Mouse (Mus musculus) liver, embryonic 15.5 days (tissue): ENCODE results near the gene Kcna10. TPM values are rescaled to one million over a fixed set of nuclear protein-coding genes. Genes with fewer than 3 reads are reported as not detected.

Experiments
- ATAC-seq: fragments of 200-750 bp; cut with Nextera tagmentation; 2 replicates; pipeline ENCODE4 v1.8.0; 2017; ENCODE audit warnings: moderate number of reproducible peaks, mild to moderate bottlenecking, moderate library complexity; ENCODE audit not compliant: insufficient read depth
- H3K27ac ChIP-seq: fragments of 300-500 bp; sonication (generic); replicated peaks from 2 replicates; pipeline ENCODE4 v1.5.1; 2015; ENCODE audit warnings: mild to moderate bottlenecking, inconsistent platforms
- H3K27me3 ChIP-seq: fragments of 300-500 bp; sonication (generic); 2 replicates; pipeline ENCODE4 v1.6.1; 2015; ENCODE audit warnings: mild to moderate bottlenecking, inconsistent platforms
- H3K36me3 ChIP-seq: fragments of 300-500 bp; sonication (generic); replicated peaks from 2 replicates; pipeline ENCODE4 v1.6.1; 2015; ENCODE audit warnings: moderate library complexity, mild to moderate bottlenecking, inconsistent platforms
- H3K4me1 ChIP-seq: fragments of 300-500 bp; sonication (generic); replicated peaks from 2 replicates; pipeline ENCODE4 v1.6.1; 2015; ENCODE audit warnings: inconsistent platforms
- H3K4me2 ChIP-seq: fragments of 300-500 bp; sonication (generic); 2 replicates; pipeline ENCODE4 v1.6.1; 2015; ENCODE audit warnings: moderate library complexity, mild to moderate bottlenecking, inconsistent platforms
- H3K4me3 ChIP-seq: fragments of 300-500 bp; sonication (generic); replicated peaks from 2 replicates; pipeline ENCODE4 v1.5.1; 2015; ENCODE audit warnings: mild to moderate bottlenecking, inconsistent platforms
- H3K9ac ChIP-seq: fragments of 300-500 bp; sonication (generic); 2 replicates; pipeline ENCODE4 v1.6.1; 2015; ENCODE audit warnings: moderate library complexity, mild to moderate bottlenecking, inconsistent platforms
- H3K9me3 ChIP-seq: fragments of 300-500 bp; sonication (generic); replicated peaks from 2 replicates; pipeline ENCODE4 v1.6.1; 2016; ENCODE audit warnings: inconsistent platforms
- whole genome bisulfite sequencing: fragments of 180-500 bp; shearing (Covaris S2); methylation state at CpG from one replicate; pipeline ENCODE4 v1.1.7; 2015; ENCODE audit warnings: mixed read lengths; ENCODE audit not compliant: insufficient replicate concordance; 5-methylcytosine and 5-hydroxymethylcytosine counted together
- polyA plus RNA-seq: library from polyadenylated mRNA; unstranded; fragments of >200 nt; fragmentation: Nextera tagmentation; extraction: Ambion mirVana; gene quantifications from 2 replicates; pipeline ENCODE4 v1.2.1, GENCODE M21; 2015

The Kcna10 gene
- not detected in 2 replicates for polyA plus RNA-seq

- H3K27ac ChIP-seq = no peak within 1 kb of the TSS
- H3K4me1 ChIP-seq = no peaks in the 10 kb centered on the region
- no peaks in the 10 kb centered on the region for H3K27me3 ChIP-seq
- H3K9me3 ChIP-seq = no peaks in the 10 kb centered on the region
- no peak for ATAC-seq
- H3K36me3 ChIP-seq = no peaks in the 10 kb centered on the region
- H3K4me3 ChIP-seq = no peak within 1 kb of the TSS
- WGBS = 58% methylated on average over 1 of the region's 1 CpGs
- no peak within 1 kb of the TSS for H3K4me2 ChIP-seq
- no peak within 1 kb of the TSS for H3K9ac ChIP-seq
Observed at GRCm38 (mm10) chr3:107182756-107183155, at the start of gene Kcna10. Kcna10 (plus strand) TSS chr3:107183056.

DNA sequence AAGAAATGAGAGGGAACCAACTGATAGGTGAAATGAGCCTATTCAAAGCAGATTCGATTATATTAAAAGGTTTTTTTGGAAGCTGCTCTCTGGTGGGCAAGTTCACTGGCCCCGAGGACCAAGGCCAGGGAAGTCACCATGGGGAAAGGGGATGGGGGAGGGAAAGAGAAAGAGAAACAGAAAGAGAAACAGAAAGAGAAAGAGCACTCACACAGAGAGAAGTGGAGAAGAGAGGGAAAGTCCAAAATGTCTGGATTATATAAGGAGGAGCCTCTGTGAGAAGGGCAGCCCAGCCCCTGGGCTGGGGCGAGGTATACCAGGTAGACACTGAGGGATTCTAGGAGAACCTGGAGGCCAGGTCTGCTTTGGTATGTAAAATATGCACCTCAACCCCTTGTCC is 48.4 kb upstream of the Kcna10 start:
- Histone ChIP-seq H3K9ac (no peak overlapping the region), H3K4me1 (no peaks in the 10 kb centered on the region), H3K27me3 (no peaks in the 10 kb centered on the region), H3K4me2 (no peak overlapping the region), H3K36me3 (no peaks in the 10 kb centered on the region), H3K9me3 (no peaks in the 10 kb centered on the region), H3K27ac (no peak overlapping the region), H3K4me3 (no peak overlapping the region)
- WGBS = 52% methylated on average over 3 of the region's 3 CpGs
- no peak for ATAC-seq

- no peak overlapping the region for H3K4me3 ChIP-seq
- H3K9ac ChIP-seq = no peak overlapping the region
- no peak for ATAC-seq
- no peak overlapping the region for H3K27ac ChIP-seq
- H3K27me3 ChIP-seq = no peaks in the 10 kb centered on the region
- H3K36me3 ChIP-seq = no peaks in the 10 kb centered on the region
- H3K4me2 ChIP-seq = no peak overlapping the region
- 66% methylated on average over 7 of the region's 7 CpGs for WGBS
- no peaks in the 10 kb centered on the region for H3K9me3 ChIP-seq
- H3K4me1 ChIP-seq = no peaks in the 10 kb centered on the region
Observed at GRCm38 (mm10) chr3:107147126-107147525, 35.7 kb upstream of the Kcna10 start.

GRCm38 (mm10) chr3:107149006-107149405 is 33.9 kb upstream of the Kcna10 start:
- Histone ChIP-seq H3K9ac (no peak overlapping the region), H3K4me1 (no peaks in the 10 kb centered on the region), H3K4me3 (no peak overlapping the region), H3K27me3 (no peaks in the 10 kb centered on the region), H3K9me3 (no peaks in the 10 kb centered on the region), H3K36me3 (no peaks in the 10 kb centered on the region), H3K4me2 (no peak overlapping the region), H3K27ac (no peak overlapping the region)
- WGBS = 55% methylated on average over 3 of the region's 3 CpGs
- no peak for ATAC-seq

DNA sequence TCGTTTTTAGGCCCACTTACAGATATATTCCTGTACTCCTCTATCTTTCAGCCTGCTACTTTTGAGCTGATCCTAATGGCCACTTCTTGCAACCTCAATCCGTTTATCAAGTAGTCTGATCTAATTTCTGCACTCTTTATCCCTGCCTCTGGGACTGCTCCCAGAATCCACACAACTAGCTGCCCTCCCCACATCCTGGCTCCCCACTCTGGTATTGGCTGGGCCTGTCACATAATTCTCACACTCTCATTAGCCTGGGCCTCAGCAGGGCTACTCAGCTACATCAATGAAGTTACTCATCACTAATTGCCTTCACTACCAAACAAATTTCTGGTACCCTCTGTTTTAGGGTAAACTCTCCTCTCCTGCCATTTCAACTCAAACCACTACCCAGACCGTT is 32.4 kb upstream of the Kcna10 start:
- H3K4me1 ChIP-seq = no peaks in the 10 kb centered on the region
- H3K4me2 ChIP-seq = no peak overlapping the region
- H3K27ac ChIP-seq = no peak overlapping the region
- H3K4me3 ChIP-seq = no peak overlapping the region
- no peak overlapping the region for H3K9ac ChIP-seq
- no peaks in the 10 kb centered on the region for H3K27me3 ChIP-seq
- no peaks in the 10 kb centered on the region for H3K36me3 ChIP-seq
- no peak for ATAC-seq
- no peaks in the 10 kb centered on the region for H3K9me3 ChIP-seq
- 28% methylated on average over 3 of the region's 3 CpGs for WGBS

DNA sequence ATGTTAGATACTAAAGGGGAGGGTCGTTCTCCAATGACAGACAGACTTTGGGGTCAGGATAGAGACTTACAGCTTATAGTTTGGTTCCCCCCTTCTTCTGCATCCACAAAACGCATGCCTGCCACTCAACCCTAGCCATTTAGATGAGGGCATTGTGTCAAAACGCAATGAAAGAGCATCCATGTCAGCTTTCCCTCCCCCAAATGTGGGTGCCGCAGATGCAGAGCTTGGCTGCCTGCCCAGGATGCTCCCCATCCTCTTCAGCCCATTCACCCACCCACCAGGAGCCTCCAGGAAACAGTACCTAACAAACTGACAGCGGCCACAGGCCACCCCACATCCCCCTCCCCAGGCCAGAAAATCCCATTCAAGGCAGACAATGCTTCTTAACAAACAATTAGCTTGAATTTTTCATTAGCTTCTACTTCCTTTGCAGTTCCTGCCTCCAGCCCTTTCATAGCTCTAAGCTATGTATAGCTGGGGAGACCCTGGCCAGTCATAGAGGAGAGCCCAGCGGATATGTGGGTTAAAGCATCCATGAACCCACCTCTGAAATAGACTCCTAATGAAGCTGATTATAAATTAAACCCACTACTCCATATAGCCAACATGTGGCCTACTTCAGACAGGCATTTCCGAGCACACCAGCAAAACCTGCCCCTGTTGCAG is 31.9 kb upstream of the Kcna10 start:
- ATAC-seq = no peak
- H3K27ac ChIP-seq = no peak overlapping the region
- H3K36me3 ChIP-seq = no peaks in the 10 kb centered on the region
- WGBS = 38% methylated on average over 7 of the region's 7 CpGs
- H3K27me3 ChIP-seq = no peaks in the 10 kb centered on the region
- H3K4me3 ChIP-seq = no peak overlapping the region
- H3K9me3 ChIP-seq = no peaks in the 10 kb centered on the region
- no peaks in the 10 kb centered on the region for H3K4me1 ChIP-seq
- no peak overlapping the region for H3K9ac ChIP-seq
- H3K4me2 ChIP-seq = no peak overlapping the region

DNA sequence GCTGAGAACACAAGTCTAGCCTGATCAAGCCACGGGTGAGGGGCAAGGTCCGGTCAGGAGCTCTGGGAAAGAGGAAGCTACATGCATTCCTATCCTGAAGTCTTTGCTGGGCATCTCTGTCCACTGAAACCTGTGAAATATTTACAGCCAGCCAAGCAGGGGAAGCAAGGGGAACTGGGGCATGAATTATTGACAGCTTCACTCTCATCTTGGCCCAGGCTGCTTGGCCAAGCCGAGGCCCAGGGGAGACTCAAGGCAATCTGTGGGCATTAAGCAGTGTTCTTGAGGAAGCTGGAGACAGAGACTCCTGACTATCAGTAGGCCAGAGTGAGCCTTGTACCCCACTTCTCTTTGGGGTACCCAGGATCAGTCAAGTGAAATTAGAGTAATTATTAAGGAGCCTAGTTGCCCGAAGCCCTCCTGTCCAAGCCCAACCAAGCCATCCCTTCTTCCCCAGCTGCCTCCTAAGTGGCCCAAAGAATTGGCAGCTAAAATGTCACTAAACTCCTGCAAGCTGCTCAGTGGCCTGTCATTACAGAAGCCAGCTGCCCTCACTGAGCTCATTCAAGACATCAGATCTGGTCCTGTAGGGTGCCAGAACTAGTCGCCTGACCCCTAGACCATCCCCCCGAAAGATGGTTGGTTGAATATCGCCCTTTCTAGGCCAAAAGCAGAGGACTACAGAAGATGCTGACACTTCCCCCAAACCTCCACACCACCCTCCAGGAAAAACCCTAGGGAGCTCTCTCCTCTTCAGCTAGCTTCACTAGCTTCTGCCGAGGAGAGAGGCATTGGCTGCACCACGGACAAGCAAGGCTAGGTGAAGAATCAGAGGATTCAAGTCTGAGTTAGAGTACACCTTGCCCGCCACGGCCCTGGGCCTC is 28.8 kb upstream of the Kcna10 start:
- Histone ChIP-seq H3K36me3 (no peaks in the 10 kb centered on the region), H3K9ac (no peak overlapping the region), H3K9me3 (no peaks in the 10 kb centered on the region), H3K4me3 (no peak overlapping the region), H3K4me2 (no peak overlapping the region), H3K27ac (no peak overlapping the region), H3K27me3 (peaks cover 3% of the 10 kb centered on the region; the same call in 1 of the 2 replicates), H3K4me1 (no peaks in the 10 kb centered on the region)
- no peak for ATAC-seq
- WGBS = 64% methylated on average over 11 of the region's 11 CpGs

DNA sequence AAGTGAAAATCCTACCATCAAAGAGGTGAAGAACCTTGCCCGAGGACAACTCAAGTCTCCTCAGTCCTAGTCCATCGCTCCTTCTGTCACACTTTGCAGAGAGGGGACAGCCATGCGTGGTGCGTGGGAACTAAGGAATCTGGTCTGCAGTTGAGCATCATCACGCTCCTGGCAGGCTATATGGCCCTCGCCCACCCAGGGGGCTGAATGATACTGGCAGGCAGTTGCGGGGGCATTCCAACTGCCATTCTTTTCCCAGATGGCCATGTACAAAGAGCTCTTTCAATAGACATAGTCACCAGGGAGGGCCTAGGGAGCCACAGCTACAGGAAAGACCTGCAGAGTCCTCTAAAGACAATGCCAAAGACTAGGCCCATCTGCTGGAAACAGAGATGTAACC is 24.0 kb upstream of the Kcna10 start:
- 61% methylated on average over 7 of the region's 7 CpGs for WGBS
- no peaks in the 10 kb centered on the region for H3K36me3 ChIP-seq
- no peak overlapping the region for H3K9ac ChIP-seq
- no peaks in the 10 kb centered on the region for H3K9me3 ChIP-seq
- peaks cover 18% of the 10 kb centered on the region for H3K27me3 ChIP-seq
- H3K27ac ChIP-seq = no peak overlapping the region
- no peak for ATAC-seq
- H3K4me1 ChIP-seq = no peaks in the 10 kb centered on the region
- H3K4me3 ChIP-seq = no peak overlapping the region
- no peak overlapping the region for H3K4me2 ChIP-seq

- no peaks in the 10 kb centered on the region for H3K9me3 ChIP-seq
- peaks cover 18% of the 10 kb centered on the region for H3K27me3 ChIP-seq
- H3K36me3 ChIP-seq = no peaks in the 10 kb centered on the region
- H3K4me1 ChIP-seq = no peaks in the 10 kb centered on the region
- ATAC-seq = no peak
- no peak overlapping the region for H3K4me2 ChIP-seq
- H3K27ac ChIP-seq = no peak overlapping the region
- H3K4me3 ChIP-seq = no peak overlapping the region
- 55% methylated on average over 3 of the region's 3 CpGs for WGBS
- H3K9ac ChIP-seq = no peak overlapping the region
Observed at GRCm38 (mm10) chr3:107159418-107159817, 23.4 kb upstream of the Kcna10 start.

DNA sequence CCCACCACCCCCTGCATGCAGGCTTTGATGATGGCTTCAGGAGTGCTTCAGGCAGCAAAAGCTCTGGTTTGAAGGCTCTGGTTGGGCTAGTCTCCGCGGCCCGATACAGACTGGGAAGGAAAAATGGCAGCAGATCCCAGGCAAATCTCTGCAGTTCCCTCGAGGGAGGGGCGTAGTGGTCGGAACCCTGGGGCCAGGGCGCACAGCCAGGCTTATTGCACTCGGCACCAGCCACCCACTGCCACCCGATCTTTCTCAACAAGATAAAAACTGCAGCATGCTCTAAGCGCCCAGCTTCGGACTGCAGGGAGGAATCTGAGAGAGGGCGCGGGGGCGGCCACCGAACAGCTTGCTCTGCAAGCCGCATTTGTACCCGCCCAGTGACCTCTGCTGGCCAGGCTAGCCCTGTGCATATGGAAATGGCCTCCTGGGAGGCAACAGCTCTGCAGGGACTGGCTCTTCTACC is 23.0 kb upstream of the Kcna10 start:
- no peaks in the 10 kb centered on the region for H3K36me3 ChIP-seq
- no peaks in the 10 kb centered on the region for H3K4me1 ChIP-seq
- no peak overlapping the region for H3K9ac ChIP-seq
- no peaks in the 10 kb centered on the region for H3K9me3 ChIP-seq
- peaks cover 18% of the 10 kb centered on the region for H3K27me3 ChIP-seq
- no peak overlapping the region for H3K4me3 ChIP-seq
- WGBS = 7% methylated on average over 17 of the region's 17 CpGs
- no peak overlapping the region for H3K4me2 ChIP-seq
- no peak overlapping the region for H3K27ac ChIP-seq
- ATAC-seq = no peak

GRCm38 (mm10) chr3:107162741-107163140 is 20.1 kb upstream of the Kcna10 start:
- Histone ChIP-seq H3K9me3 (no peaks in the 10 kb centered on the region), H3K27me3 (peaks cover 18% of the 10 kb centered on the region), H3K27ac (no peak overlapping the region), H3K4me1 (no peaks in the 10 kb centered on the region), H3K4me3 (no peak overlapping the region), H3K4me2 (no peak overlapping the region), H3K36me3 (no peaks in the 10 kb centered on the region), H3K9ac (no peak overlapping the region)
- no peak for ATAC-seq
- 71% methylated on average over 2 of the region's 2 CpGs for WGBS
